15 mouse cellular contexts compared by ENCODE assay signal in the genomic region with DNA sequence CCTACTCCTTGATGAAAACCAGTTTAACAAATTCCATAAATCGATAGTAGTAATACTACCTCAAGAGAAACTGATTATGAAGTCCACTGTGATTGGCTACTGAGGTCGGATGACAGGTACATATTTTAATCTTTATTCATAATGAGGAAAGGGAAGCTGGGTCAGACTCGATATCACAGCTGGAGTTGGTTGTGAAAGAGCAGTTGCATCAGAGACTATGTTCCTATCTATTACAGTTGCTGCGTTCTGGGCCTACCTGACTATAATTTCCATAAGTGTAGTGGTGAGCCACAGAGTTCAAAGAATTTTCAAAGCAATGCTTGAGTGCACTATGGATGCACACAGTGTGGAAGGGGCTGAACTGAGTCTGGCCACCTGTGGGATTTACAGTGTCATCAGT.
"Had no signal": no experiment of that assay in that cellular context is flagged by ENCODE, and none has a peak within 500 bp of the region (broad histone marks: within the 10 kb centered on the region; RNA-seq: fewer than 3 reads in every experiment).

No protein-coding gene starts in this region.

- H3K36me3 ChIP-seq: neural tube, embryonic 13.5 days; neural tube, embryonic 15.5 days; stomach, embryonic 15.5 days had no signal

- H3K4me2 ChIP-seq: neural tube, embryonic 13.5 days; neural tube, embryonic 15.5 days; stomach, embryonic 15.5 days had no signal

- DNase-seq: retina, postnatal 1 day; right cerebral cortex, adult 18-20 months; right cerebral cortex, postnatal 14 days; right cerebral cortex, postnatal 25 days; right cerebral cortex, postnatal 4 days; spleen, adult 18-20 months; thymus, adult 18-20 months; thymus, adult 2 months; thymus, postnatal 14 days; thymus, postnatal 25 days; thymus, postnatal 4 days had no signal

- H3K27me3 ChIP-seq: neural tube, embryonic 13.5 days; neural tube, embryonic 15.5 days; stomach, embryonic 15.5 days had no signal

- H3K9ac ChIP-seq: neural tube, embryonic 13.5 days; neural tube, embryonic 15.5 days; stomach, embryonic 15.5 days had no signal

- H3K27ac ChIP-seq: neural tube, embryonic 13.5 days; neural tube, embryonic 15.5 days; stomach, embryonic 15.5 days; stomach, postnatal 0 days had no signal

- H3K9me3 ChIP-seq: neural tube, embryonic 13.5 days; neural tube, embryonic 15.5 days; stomach, embryonic 15.5 days had no signal

- H3K4me1 ChIP-seq: neural tube, embryonic 13.5 days; neural tube, embryonic 15.5 days; stomach, embryonic 15.5 days had no signal

- H3K4me3 ChIP-seq: neural tube, embryonic 13.5 days; neural tube, embryonic 15.5 days; stomach, embryonic 15.5 days had no signal
